Mouse (Mus musculus) thymus, adult 2 months (tissue): ENCODE measurements around the gene Macrod2.

ENCODE experiments used
- CTCF ChIP-seq: fragments of 200-500 bp; IDR thresholded peaks from 2 replicates; pipeline ENCODE4 v1.5.1; 2012; ENCODE audit warnings: mild to moderate bottlenecking, control low read depth, low read length, moderate library complexity, borderline replicate concordance; ENCODE audit not compliant: control insufficient read depth, poor library complexity, insufficient read depth; ENCODE audit errors: extremely low read depth
- POLR2A ChIP-seq: fragments of 200-500 bp; IDR thresholded peaks from 2 replicates; pipeline ENCODE4 v1.6.1; 2012; ENCODE audit warnings: mild to moderate bottlenecking, low read length, control low read depth, moderate library complexity; ENCODE audit not compliant: control insufficient read depth, poor library complexity, insufficient read depth; ENCODE audit errors: extremely low read depth

GRCm38 (mm10) chr2:141173607-141174006, 778.5 kb downstream of the Macrod2 start:
- TF ChIP-seq CTCF, result no peak
- TF ChIP-seq POLR2A, result no peak
